Mouse (Mus musculus) liver, postnatal 0 days (tissue): ENCODE data around the gene Sp9. TPM values are rescaled to one million over a fixed set of nuclear protein-coding genes. Genes with fewer than 3 reads are reported as not detected.

Source experiments
- ATAC-seq: fragments of 200-750 bp; cut with Nextera tagmentation; 2 replicates; pipeline ENCODE4 v1.8.0; 2017; ENCODE audit warnings: mild to moderate bottlenecking, moderate library complexity
- DNase-seq: peaks from one replicate; pipeline ENCODE4 v3.0.0-alpha.2; 2016
- H3K27ac ChIP-seq: fragments of 300-500 bp; sonication (generic); 2 replicates; pipeline ENCODE4 v1.5.1; 2014; ENCODE audit warnings: antibody characterized with exemption, moderate library complexity, mild to moderate bottlenecking, low read depth
- H3K27me3 ChIP-seq: fragments of 300-500 bp; sonication (generic); 2 replicates; pipeline ENCODE4 v1.6.1; 2014; ENCODE audit warnings: low read length, control low read depth, mixed read lengths; ENCODE audit not compliant: insufficient read depth
- H3K36me3 ChIP-seq: fragments of 300-500 bp; sonication (generic); replicated peaks from 2 replicates; pipeline ENCODE4 v1.6.1; 2014; ENCODE audit warnings: mild to moderate bottlenecking, control low read depth, low read length, moderate library complexity, mixed read lengths; ENCODE audit not compliant: insufficient read depth
- H3K4me1 ChIP-seq: fragments of 300-500 bp; sonication (generic); 2 replicates; pipeline ENCODE4 v1.6.1; 2014; ENCODE audit warnings: antibody characterized with exemption, mild to moderate bottlenecking, control low read depth; ENCODE audit not compliant: insufficient read depth
- H3K4me2 ChIP-seq: fragments of 300-500 bp; sonication (generic); 2 replicates; pipeline ENCODE4 v1.6.1; 2014; ENCODE audit warnings: low read depth, mild to moderate bottlenecking, low read length, moderate library complexity, mixed read lengths
- H3K4me3 ChIP-seq: fragments of 300-500 bp; sonication (generic); 2 replicates; pipeline ENCODE4 v1.5.1; 2014; ENCODE audit warnings: low read depth, low read length
- H3K9ac ChIP-seq: fragments of 300-500 bp; sonication (generic); replicated peaks from 2 replicates; pipeline ENCODE4 v1.6.1; 2014; ENCODE audit warnings: mild to moderate bottlenecking, moderate library complexity
- H3K9me3 ChIP-seq: fragments of 300-500 bp; sonication (generic); 2 replicates; pipeline ENCODE4 v1.6.1; 2016; ENCODE audit warnings: mild to moderate bottlenecking, control low read depth, low read length, mixed read lengths
- CTCF ChIP-seq: sonication (generic); IDR thresholded peaks from 2 replicates; pipeline ENCODE4 v1.5.1; 2016; ENCODE audit warnings: antibody characterized with exemption, low read depth
- EP300 ChIP-seq: IDR thresholded peaks from 2 replicates; pipeline ENCODE4 v1.6.1; 2016; ENCODE audit warnings: antibody characterized with exemption, low read depth, mild to moderate bottlenecking
- WGBS: fragments of 180-500 bp; shearing (Covaris S2); extraction: QIAGEN DNeasy Blood & Tissue Kit; methylation state at CpG from one replicate; pipeline ENCODE4 v1.1.7; 2014; ENCODE audit not compliant: insufficient replicate concordance; 5-methylcytosine and 5-hydroxymethylcytosine counted together
- polyA plus RNA-seq: library from polyadenylated mRNA; unstranded; fragments of >200 nt; fragmentation: Nextera tagmentation; extraction: Ambion mirVana; gene quantifications from 2 replicates; pipeline ENCODE4 v1.2.1, GENCODE M21; 2015

Sp9 gene
- polyA plus RNA-seq, 1 experiment from 2014 or later, result not detected

- Histone ChIP-seq H3K27me3 (peaks cover 95% of the 10 kb centered on the region), H3K4me2 (peak overlapping the region; percentile 68), H3K4me1 (peaks cover 34% of the 10 kb centered on the region), H3K36me3 (no peaks in the 10 kb centered on the region), H3K4me3 (peak overlapping the region; percentile 43), H3K9ac (no peak overlapping the region), H3K9me3 (no peaks in the 10 kb centered on the region), H3K27ac (no peak overlapping the region)
- 1% methylated on average over 100 of the region's 110 CpGs for WGBS
- ATAC-seq (peak; percentile 33), DNase-seq (peak; percentile 31)
- TF ChIP-seq CTCF, result no peak
- TF ChIP-seq EP300, result no peak
Observed at GRCm38 (mm10) chr2:73273249-73274118, 1.8 kb downstream of the Sp9 start.

- Histone ChIP-seq H3K9ac (no peak overlapping the region), H3K36me3 (no peaks in the 10 kb centered on the region), H3K4me2 (peak overlapping the region; percentile 68), H3K27me3 (peaks cover 95% of the 10 kb centered on the region), H3K27ac (no peak overlapping the region), H3K4me3 (peak overlapping the region; percentile 43), H3K4me1 (peaks cover 41% of the 10 kb centered on the region), H3K9me3 (no peaks in the 10 kb centered on the region)
- no peak for ATAC-seq
- DNase-seq, result peak; percentile 58
- TF ChIP-seq EP300 (no peak), CTCF (no peak)
- WGBS, result under 1% methylated on average over 84 of the region's 88 CpGs
Observed at GRCm38 (mm10) chr2:73274119-73274920, 2.6 kb downstream of the Sp9 start.

- WGBS, result 12% methylated on average over 8 of the region's 8 CpGs
- H3K4me3 ChIP-seq, result no peak overlapping the region
Observed at GRCm38 (mm10) chr2:73275261-73276040, 3.7 kb downstream of the Sp9 start.

GRCm38 (mm10) chr2:73276141-73276571 lies 4.4 kb downstream of the Sp9 start:
- WGBS, result under 1% methylated on average over 6 of the region's 6 CpGs
- peaks cover 42% of the 10 kb centered on the region for H3K4me1 ChIP-seq

More at GRCm38 (mm10) chr2:73275261-73276040, 3.7 kb downstream of the Sp9 start:
- Histone ChIP-seq H3K9ac (no peak overlapping the region), H3K36me3 (no peaks in the 10 kb centered on the region), H3K27ac (no peak overlapping the region), H3K27me3 (peaks cover 95% of the 10 kb centered on the region), H3K9me3 (no peaks in the 10 kb centered on the region), H3K4me1 (peaks cover 41% of the 10 kb centered on the region), H3K4me2 (no peak overlapping the region)
- DNase-seq (no peak), ATAC-seq (no peak)
- no peak for TF ChIP-seq EP300
- no peak for TF ChIP-seq CTCF

GRCm38 (mm10) chr2:73277021-73277708 lies 5.4 kb downstream of the Sp9 start:
- Histone ChIP-seq H3K4me2 (peak overlapping the region; percentile 9; the same call in 1 of the 2 replicates), H3K27me3 (peaks cover 95% of the 10 kb centered on the region), H3K9ac (no peak overlapping the region), H3K27ac (no peak overlapping the region), H3K36me3 (no peaks in the 10 kb centered on the region), H3K4me3 (peak overlapping the region; percentile 20), H3K4me1 (peaks cover 36% of the 10 kb centered on the region), H3K9me3 (no peaks in the 10 kb centered on the region)
- no peak for TF ChIP-seq EP300
- no peak for TF ChIP-seq CTCF
- 2% methylated on average over 38 of the region's 38 CpGs for WGBS
- ATAC-seq, result no peak
- no peak for DNase-seq

More at GRCm38 (mm10) chr2:73276141-73276571, 4.4 kb downstream of the Sp9 start:
- Histone ChIP-seq H3K9ac (no peak overlapping the region), H3K4me3 (no peak overlapping the region), H3K27me3 (peaks cover 95% of the 10 kb centered on the region), H3K9me3 (no peaks in the 10 kb centered on the region), H3K27ac (no peak overlapping the region), H3K4me2 (no peak overlapping the region), H3K36me3 (no peaks in the 10 kb centered on the region)
- DNase-seq (no peak), ATAC-seq (no peak)
- no peak for TF ChIP-seq EP300
